Mouse (Mus musculus): Measurements from ENCODE around the gene Fen1.
"Not testable (repeated sequence)": the region's sequence is repeated elsewhere in the genome, so short reads cannot be mapped to it uniquely, and the experiment has no call there.

Fen1 gene

GRCm38 (mm10) chr19:10176477-10176876 lies 27.5 kb downstream of the Fen1 start:
- no peak for DNase-seq

GRCm38 (mm10) chr19:10174956-10175355 lies 29.0 kb downstream of the Fen1 start:
- DNase-seq = no peak

- no peak for DNase-seq
Measured at GRCm38 (mm10) chr19:10173844-10174539, 30.0 kb downstream of the Fen1 start.

DNA sequence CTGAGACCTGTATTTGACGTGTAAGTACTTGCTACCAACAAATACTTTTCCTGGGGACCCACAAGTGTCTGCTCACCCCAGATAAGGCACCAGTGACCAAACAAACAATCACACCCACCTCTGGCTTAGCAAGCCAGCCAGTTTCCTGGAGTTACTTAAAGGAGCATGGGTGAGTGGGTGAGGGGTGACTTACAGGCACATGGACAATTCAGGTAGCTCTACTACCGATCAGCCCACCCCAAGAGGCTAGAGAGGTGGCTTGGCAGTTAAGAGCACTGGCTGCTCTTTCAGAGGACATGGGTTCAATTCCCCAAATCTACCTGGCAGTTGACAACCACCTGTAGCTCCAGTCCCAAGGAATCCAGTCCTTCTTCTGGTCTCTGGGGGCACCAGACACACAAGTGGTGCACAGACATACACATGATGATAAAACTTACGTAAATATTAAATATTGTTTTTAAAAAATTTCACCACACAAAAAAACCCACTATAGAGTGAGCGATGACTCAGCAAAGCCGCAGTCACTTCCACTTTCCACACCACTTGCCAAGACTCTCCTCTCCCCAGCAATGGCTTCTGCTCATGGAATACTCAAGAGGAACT lies 30.8 kb downstream of the Fen1 start:
- no peak for DNase-seq

DNA sequence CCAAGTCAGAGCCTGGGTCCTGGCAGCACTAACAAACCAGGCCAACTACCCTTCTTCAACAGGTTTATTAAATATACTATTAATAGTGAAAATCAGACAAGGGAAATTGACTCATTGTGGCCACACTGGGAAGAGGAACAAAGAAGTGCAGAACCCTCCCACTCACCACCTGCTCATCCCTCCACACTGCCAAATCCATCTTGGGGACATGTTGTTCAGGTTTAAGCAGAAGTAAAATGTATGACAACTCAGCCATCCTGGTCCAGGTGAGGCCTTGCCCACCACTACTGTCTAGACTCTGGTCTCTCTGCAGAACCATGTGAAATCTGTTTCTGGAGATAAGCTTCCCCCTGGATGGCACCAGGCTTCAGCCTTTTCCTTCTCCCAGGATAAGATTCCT lies 32.1 kb downstream of the Fen1 start:
- no peak for DNase-seq

DNA sequence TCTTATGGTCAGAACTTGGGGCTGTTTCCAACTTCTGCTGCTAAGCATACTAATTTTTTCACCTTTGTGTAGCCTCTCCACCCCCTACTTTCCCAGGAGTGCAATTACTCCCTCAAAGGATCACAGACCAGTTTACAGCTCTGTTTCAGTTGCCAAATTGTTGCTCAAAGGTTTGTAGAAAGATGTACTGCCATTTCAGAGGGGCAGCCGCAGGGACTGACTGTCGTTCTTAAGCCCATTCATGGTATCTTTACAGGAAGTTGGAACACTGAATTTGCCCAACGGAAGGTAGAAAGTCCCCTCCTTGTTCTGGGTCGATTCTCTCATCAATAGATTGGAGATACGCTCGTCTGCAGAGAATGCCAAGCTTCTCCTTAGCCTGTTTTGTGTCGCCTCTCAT lies 32.6 kb downstream of the Fen1 start:
- DNase-seq = no peak

- no peak for DNase-seq
Measured at GRCm38 (mm10) chr19:10170466-10170865, 33.5 kb downstream of the Fen1 start.

- DNase-seq = not testable (repeated sequence)
Measured at GRCm38 (mm10) chr19:10169692-10170330, 34.2 kb downstream of the Fen1 start.

DNA sequence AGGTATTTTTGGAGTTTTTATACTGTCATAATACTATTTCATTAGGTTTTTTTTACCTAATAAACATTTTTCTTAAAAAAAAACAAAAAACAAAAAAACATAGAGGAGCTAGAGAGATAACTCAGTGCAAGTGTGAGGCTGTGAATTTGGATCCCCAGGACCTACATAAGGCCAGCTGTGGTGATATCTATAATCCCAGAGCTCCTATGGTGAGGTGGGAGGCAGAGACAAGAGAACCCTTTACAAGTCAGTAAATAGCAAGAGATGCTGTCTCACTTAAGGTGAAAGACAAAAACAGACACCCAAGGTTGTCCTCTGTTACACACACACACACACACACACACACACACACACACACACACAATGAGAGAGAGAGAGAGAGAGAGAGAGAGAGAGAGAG lies 34.8 kb downstream of the Fen1 start:
- DNase-seq = no peak

DNA sequence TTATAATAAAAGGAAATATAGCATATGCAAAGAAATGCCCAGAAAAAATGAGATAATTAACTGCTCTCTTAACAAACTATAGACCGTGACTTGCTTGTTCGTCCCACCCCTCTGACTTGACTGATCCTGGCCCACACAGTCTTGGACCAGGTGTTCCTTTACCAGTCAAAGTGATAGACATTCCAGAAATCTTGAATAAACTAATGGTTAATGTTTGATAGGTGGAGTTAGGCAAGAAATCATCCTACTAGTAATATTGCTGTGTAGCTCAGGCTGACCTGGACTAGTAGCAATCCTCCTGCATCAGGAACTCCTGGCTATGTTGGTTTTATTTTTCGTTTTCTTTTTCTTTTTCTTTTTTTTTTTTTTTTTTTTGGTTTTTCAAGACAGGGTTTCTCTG lies 35.5 kb downstream of the Fen1 start:
- no peak for DNase-seq

GRCm38 (mm10) chr19:10167951-10168350 lies 36.0 kb downstream of the Fen1 start:
- DNase-seq = no peak

DNA sequence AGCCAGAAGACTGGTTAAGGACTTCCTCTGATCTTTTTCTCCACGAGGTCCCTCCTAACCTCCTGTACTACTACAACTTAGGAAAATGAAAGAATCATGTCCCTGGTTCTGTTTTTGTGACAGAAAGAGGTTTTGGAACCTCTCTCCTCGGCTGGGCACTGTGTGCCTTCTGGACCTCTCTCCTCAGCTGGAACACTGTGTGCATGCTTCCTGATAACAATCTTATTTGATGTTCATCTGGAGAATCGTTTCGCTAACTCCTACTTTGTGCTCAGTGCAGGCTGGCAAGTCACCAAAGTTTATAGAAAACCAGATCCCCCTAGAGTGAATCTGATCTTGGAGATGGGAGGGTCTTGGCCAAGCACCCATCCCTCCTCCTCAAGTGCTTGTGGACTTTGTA lies 36.9 kb downstream of the Fen1 start:
- DNase-seq = no peak

DNA sequence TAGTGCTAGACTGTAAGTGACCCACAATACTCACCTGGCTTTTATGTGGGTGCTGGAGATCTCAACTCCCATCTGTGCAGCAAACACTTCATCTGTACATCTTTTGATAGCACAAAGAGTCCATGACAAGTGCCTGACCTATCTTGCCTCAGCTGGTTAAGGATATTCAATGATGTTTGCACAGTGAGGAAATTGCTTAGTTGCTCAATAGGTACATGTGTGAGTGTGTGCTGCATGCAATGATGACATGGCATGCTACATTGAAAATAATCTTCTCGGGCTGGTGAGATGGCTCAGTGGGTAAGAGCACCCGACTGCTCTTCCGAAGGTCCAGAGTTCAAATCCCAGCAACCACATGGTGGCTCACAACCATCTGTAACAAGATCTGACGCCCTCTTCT lies 38.0 kb downstream of the Fen1 start:
- not testable (repeated sequence) for DNase-seq

GRCm38 (mm10) chr19:10163896-10164295 lies 40.1 kb downstream of the Fen1 start:
- no peak for DNase-seq

DNA sequence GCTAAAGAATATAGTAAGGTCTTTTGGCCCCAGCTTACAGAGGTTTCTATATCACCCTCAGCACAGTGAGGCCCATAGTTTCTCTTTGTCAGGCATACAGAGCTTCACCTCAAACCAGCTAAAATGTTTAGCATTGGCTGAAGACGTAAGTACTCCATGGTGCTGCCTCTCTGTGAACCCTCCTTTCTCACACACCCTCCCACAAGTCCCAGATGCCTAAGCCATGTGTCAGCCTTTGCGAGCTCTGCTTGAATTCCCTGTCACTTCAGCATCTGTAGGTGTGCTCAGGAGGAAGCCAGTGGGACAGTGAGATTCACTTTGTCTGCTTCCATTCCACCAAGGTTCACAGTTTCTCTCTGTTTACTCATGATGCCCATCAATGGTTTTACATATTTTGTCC lies 46.2 kb downstream of the Fen1 start:
- no peak for DNase-seq

- DNase-seq = no peak
Measured at GRCm38 (mm10) chr19:10149189-10149588, 54.8 kb downstream of the Fen1 start.
